Mouse (Mus musculus): Measurements from ENCODE around the gene Zfp422. TPM values are rescaled to one million over a fixed set of nuclear protein-coding genes. Genes with fewer than 3 reads are reported as not detected.
A peak's percentile ranks its signal among the peaks of the same experiment; 100 is the strongest.

Gene Zfp422
- 236 and 240 TPM in 2 replicates for polyA plus RNA-seq (2016; fragmentation: Nextera tagmentation; extraction: Ambion mirVana)

DNA sequence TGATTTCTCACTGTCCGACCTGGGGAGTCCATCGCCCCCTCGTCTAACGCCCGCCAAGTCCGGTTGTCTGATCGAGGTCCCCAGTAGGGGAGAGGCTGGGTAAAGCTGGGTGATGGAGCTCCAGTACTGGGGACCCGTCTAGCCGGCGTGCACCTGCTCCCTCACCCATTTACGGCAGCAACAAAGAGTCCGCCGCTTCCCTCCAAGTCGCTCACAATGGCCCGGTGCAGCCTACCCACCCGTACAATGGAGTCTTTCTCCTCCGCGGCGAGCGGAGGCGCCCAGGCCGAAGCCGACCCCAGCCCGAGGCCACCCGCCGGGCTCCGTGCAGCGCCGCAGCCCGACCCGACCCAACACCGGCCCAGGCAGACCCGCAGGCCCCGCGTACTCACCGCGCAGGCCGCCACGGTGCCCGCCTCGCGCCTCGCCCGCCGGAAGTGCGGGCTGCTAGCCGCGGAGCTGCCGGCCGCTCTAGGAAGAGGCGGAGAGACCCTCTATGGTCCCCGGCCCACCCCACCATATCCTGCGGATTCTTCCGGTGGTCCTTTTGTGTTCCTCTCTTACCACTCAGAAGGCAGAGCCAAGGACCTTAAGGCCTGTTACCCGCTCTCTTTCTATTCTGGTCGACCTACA lies at the start of gene Zfp422:
Zfp422 (minus strand) TSS at position 461 of the 633 bp plus-strand sequence.
- peak within 1 kb of the TSS; percentile 81 for H3K27ac ChIP-seq
- WGBS, result under 1% methylated on average over 56 of the region's 56 CpGs
- H3K9ac ChIP-seq, result peak within 1 kb of the TSS; percentile 97
- peak within 1 kb of the TSS; percentile 69 for H3K4me2 ChIP-seq (replicated peaks)
- peak; percentile 95 for ATAC-seq (ENCODE audit: low FRiP score, low read depth)
- peak within 1 kb of the TSS; percentile 85 for H3K4me3 ChIP-seq
- H3K27me3 ChIP-seq (replicated peaks), result no peaks in the 10 kb centered on the region
- peaks cover 20% of the 10 kb centered on the region for H3K36me3 ChIP-seq
- H3K9me3 ChIP-seq, result no peaks in the 10 kb centered on the region
- H3K4me1 ChIP-seq, result peaks cover 6% of the 10 kb centered on the region; the same call in 1 of the 2 replicates

DNA sequence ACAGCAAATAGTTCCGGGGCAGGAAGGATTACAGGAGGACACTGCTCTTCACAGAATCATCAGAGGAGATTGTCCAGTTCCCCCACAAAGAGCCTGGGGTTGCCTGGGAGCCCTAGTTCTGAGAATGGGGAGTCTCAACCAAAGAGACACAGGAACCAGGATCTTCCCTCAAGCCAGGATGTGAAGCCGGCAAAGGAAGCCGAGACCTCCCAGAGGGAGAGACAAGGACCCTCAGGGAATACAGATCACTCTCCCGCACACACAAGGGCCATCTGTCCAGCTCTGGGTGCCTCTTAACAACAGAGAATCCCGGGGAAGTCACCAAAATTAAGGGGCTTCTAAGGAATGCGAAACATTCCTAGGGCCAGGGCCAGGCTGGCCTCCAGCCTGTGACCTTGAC lies 48.5 kb upstream of the Zfp422 start:
- Histone ChIP-seq H3K27ac (no peak overlapping the region), H3K4me3 (no peak overlapping the region), H3K4me1 (peaks cover 11% of the 10 kb centered on the region; the same call in 1 of the 2 replicates), H3K9ac (no peak overlapping the region), H3K36me3 (no peaks in the 10 kb centered on the region), H3K9me3 (no peaks in the 10 kb centered on the region), H3K4me2 (replicated peaks) (no peak overlapping the region), H3K27me3 (replicated peaks) (0 out of 2 replicates have a peak, but pooled peaks cover 4% of the 10 kb centered on the region)
- WGBS, result 63% methylated on average over 6 of the region's 6 CpGs
- ATAC-seq (ENCODE audit: low FRiP score, low read depth), result no peak

DNA sequence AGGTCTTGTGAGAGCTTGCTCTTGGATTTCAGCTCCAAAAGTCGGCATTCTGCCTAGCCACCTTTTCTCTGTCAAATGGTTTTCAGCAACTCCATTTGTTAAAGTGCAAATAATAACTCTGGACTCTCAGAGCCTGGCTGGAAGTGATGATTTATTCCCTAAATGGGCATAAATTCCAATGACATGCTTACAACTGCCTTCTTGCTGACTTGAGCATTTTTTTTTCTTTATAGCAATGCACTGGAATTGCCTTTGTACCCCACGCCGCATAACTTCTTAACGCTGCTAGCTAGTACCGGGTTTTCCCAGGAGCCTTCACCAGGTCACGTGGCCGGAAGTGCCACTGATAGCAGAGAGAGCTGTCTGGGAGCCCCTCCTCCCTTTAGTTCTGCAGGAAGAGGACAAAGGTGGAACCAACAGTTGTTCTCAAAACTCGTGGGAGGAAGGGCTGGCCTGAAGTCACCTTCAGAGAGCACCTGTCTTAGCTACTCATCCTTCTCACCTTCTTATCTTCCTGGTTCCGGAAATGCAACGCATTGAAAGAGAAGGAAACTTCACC lies 47.6 kb upstream of the Zfp422 start:
- Histone ChIP-seq H3K9ac (no peak overlapping the region), H3K4me2 (replicated peaks) (no peak overlapping the region), H3K36me3 (no peaks in the 10 kb centered on the region), H3K4me3 (no peak overlapping the region), H3K27ac (no peak overlapping the region), H3K27me3 (replicated peaks) (0 out of 2 replicates have a peak, but pooled peaks cover 4% of the 10 kb centered on the region), H3K4me1 (peaks cover 15% of the 10 kb centered on the region), H3K9me3 (no peaks in the 10 kb centered on the region)
- WGBS, result 72% methylated on average over 10 of the region's 10 CpGs
- ATAC-seq (ENCODE audit: low FRiP score, low read depth), result no peak

DNA sequence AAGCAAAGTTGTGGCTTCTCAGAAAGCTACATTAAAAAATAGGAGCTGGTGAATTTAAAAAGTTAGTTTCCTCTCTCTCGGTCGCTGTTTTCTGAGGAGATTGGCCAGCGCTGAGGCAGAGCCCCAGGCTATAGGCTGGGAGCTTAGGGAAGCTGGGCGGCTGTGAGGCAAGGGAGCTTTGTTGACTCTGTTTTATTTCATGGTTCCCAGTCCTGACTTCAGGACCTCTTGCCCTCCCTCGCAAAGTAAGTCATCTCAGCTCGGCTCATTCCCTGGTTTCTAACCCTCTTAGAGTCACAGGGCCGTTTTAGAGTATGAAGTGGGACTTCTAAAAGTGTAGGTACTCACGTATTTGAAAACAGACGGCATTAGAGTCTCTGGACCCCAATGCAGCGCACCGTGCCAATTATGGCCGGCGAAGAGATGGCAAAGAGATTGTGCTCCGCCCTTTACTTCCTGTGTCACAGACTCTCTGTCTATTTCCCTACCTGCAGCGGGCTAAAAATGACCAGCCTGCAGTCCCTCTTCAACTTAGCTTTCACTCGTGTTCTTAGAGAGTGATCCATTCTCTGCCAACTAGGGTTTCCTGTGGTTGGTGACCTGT lies 45.6 kb upstream of the Zfp422 start:
- Histone ChIP-seq H3K9me3 (no peaks in the 10 kb centered on the region), H3K27me3 (replicated peaks) (0 out of 2 replicates have a peak, but pooled peaks cover 2% of the 10 kb centered on the region), H3K4me3 (peak overlapping the region; percentile 56), H3K4me2 (replicated peaks) (peak overlapping the region; percentile 91), H3K27ac (no peak overlapping the region), H3K4me1 (peaks cover 35% of the 10 kb centered on the region), H3K36me3 (no peaks in the 10 kb centered on the region), H3K9ac (peak overlapping the region; percentile 59)
- ATAC-seq (ENCODE audit: low FRiP score, low read depth), result no peak
- WGBS, result 25% methylated on average over 16 of the region's 16 CpGs

DNA sequence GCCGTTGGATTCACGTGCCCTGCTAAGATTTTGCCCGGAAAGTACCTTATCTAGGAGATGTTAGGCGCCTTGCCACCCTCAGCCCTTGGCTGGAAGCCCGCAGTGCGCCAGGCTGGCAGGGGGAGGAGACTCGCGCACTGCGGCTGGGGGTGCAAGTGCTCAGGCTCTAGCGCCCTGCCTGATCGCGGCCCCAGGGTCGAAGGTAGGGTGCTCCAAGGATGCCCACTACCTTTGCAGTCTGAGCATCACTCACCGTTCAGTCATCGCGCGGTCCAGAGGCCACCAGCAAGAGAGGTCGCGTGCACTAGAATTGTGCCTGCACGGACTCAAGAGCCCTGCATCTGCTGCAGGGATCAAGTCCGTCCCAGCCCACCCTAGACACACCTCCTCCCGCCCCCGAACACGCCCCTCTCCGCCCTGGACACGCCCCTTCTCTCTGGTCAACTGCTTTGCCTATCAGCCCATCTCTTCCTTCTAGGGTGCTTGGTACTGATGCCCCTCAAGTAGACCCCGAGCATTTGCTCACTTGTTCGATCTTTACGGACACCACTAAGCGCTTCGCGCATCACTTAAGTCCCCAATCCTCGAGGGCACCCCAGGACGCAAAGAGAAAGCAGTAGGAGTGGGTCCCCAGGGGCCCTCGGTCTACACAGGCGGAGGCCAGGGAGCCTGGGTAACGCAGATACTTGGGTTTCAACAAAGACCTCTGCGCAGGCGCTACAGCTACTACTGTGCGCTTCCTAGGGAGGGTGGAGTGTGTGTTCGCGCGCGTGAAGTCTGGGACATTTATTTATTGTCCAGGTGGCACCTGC lies 44.9 kb upstream of the Zfp422 start, which contains the start of gene Rassf4:
Rassf4 (minus strand) TSS at position 482 of the 812 bp plus-strand sequence.
- peaks cover 35% of the 10 kb centered on the region for H3K4me1 ChIP-seq
- H3K27ac ChIP-seq, result no peak within 1 kb of the TSS
- H3K9me3 ChIP-seq, result no peaks in the 10 kb centered on the region
- H3K9ac ChIP-seq, result peak within 1 kb of the TSS; percentile 59
- H3K4me2 ChIP-seq (replicated peaks), result peak within 1 kb of the TSS; percentile 91
- ATAC-seq (ENCODE audit: low FRiP score, low read depth), result peak; percentile 83
- H3K4me3 ChIP-seq, result peak within 1 kb of the TSS; percentile 56
- under 1% methylated on average over 44 of the region's 44 CpGs for WGBS
- no peaks in the 10 kb centered on the region for H3K36me3 ChIP-seq
- no peaks in the 10 kb centered on the region for H3K27me3 ChIP-seq (replicated peaks)

DNA sequence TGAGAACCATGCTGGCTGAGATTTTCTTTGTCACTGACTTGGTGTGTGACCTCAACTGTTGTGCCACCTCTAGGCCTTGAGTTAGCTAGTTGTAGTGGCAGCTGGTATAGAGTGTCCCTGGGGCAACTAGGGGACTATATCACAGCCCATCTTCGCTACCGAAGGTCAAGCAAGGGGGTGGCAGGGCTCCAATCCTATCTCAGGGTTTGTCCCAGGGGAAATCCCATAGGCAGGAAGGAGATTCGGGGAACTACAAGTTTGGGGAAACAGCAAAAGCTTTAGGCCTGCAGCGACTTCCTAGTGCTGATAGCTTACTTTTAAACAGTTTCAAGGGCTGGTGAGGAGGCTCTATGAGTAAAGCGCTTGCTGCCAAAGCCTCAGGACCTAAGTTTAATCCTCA lies 43.5 kb upstream of the Zfp422 start:
- H3K9ac ChIP-seq, result 0 out of 2 replicates have a peak overlapping the region, but pooled peaks have one; percentile 59
- no peak overlapping the region for H3K27ac ChIP-seq
- no peaks in the 10 kb centered on the region for H3K9me3 ChIP-seq
- 67% methylated on average over 5 of the region's 5 CpGs for WGBS
- no peaks in the 10 kb centered on the region for H3K36me3 ChIP-seq
- H3K4me2 ChIP-seq (replicated peaks), result peak overlapping the region; percentile 91
- H3K4me3 ChIP-seq, result no peak overlapping the region
- H3K4me1 ChIP-seq, result peaks cover 35% of the 10 kb centered on the region
- no peaks in the 10 kb centered on the region for H3K27me3 ChIP-seq (replicated peaks)
- ATAC-seq (ENCODE audit: low FRiP score, low read depth), result no peak

DNA sequence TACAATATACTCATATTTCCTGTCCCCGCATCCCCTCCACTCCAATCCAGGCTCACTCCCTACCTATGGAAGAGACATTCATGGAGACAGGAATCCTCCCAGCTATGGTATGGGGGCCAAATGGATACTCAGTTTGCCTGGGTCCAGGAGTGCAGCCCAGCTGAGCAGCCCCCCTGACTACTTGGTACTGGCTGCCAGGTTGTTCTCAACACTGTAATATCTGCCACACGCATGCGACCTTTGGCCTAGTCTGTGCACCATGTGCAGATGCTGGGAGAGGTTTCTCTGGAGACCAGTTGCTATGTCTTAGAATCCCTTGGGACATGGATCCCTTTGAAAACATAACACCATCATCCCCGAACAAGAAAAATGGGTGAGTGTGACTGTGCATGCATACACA lies 43.0 kb upstream of the Zfp422 start:
- no peak overlapping the region for H3K9ac ChIP-seq

DNA sequence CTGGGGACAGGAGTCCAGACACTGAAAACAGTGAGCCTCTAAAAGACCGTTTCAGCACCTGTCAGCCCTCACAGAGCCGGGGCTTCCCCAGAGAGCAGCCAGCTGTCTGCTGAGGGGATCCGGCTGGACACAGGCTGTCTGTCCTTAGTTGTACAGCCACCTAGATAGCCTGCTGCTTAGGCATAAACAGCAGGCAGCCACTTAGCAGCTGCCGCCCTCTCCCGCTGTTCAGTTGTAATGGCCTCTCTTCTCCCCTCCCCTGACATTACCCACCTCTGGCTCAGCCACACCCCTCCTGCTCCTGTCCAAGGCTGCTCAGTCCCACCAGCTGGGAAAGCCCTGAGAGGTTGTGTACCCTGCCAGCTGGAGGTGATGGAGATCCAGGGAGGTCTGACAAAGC lies 42.2 kb upstream of the Zfp422 start:
- Histone ChIP-seq H3K36me3 (no peaks in the 10 kb centered on the region), H3K9me3 (no peaks in the 10 kb centered on the region), H3K27me3 (replicated peaks) (no peaks in the 10 kb centered on the region), H3K4me3 (no peak overlapping the region), H3K4me1 (peaks cover 35% of the 10 kb centered on the region), H3K4me2 (replicated peaks) (peak overlapping the region; percentile 91), H3K9ac (0 out of 2 replicates have a peak overlapping the region, but pooled peaks have one; percentile 4), H3K27ac (peak overlapping the region; percentile 71)
- 3% methylated on average over 5 of the region's 5 CpGs for WGBS
- ATAC-seq (ENCODE audit: low FRiP score, low read depth), result peak; percentile 61

More for the DNA sequence above, 43.0 kb upstream of the Zfp422 start:
- Histone ChIP-seq H3K4me1 (peaks cover 35% of the 10 kb centered on the region), H3K4me3 (no peak overlapping the region), H3K36me3 (no peaks in the 10 kb centered on the region), H3K9me3 (no peaks in the 10 kb centered on the region), H3K27me3 (replicated peaks) (no peaks in the 10 kb centered on the region), H3K4me2 (replicated peaks) (peak overlapping the region; percentile 91), H3K27ac (no peak overlapping the region)
- WGBS, result 63% methylated on average over 4 of the region's 4 CpGs
- ATAC-seq (ENCODE audit: low FRiP score, low read depth), result no peak

DNA sequence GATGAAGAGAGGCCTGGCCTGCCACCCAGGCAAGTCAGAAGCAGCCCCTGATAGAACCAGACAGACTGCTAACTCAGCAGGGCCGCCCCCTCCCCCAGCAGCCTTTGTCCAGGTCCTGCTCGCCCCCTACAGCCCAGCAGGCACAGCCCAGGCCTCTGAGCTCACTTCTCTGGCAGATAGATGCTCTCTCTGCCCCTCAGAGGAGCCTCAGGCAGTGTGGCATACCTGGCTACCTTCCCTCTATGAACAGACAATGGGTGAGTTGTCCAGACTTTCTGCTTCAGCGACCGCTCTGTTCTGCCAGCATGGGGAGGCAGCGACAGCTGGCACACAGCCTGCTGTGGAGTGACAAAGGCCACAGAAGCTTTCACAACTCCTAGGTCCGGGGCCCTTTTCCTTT lies 41.3 kb upstream of the Zfp422 start:
- no peaks in the 10 kb centered on the region for H3K27me3 ChIP-seq (replicated peaks)
- H3K4me1 ChIP-seq, result peaks cover 35% of the 10 kb centered on the region
- H3K4me2 ChIP-seq (replicated peaks), result peak overlapping the region; percentile 91
- 13% methylated on average over 6 of the region's 6 CpGs for WGBS
- H3K9ac ChIP-seq, result 0 out of 2 replicates have a peak overlapping the region, but pooled peaks have one; percentile 23
- H3K4me3 ChIP-seq, result no peak overlapping the region
- no peaks in the 10 kb centered on the region for H3K36me3 ChIP-seq
- peak; percentile 13; the same call in 1 of the 2 replicates for ATAC-seq (ENCODE audit: low FRiP score, low read depth)
- H3K27ac ChIP-seq, result peak overlapping the region; percentile 71
- no peaks in the 10 kb centered on the region for H3K9me3 ChIP-seq

DNA sequence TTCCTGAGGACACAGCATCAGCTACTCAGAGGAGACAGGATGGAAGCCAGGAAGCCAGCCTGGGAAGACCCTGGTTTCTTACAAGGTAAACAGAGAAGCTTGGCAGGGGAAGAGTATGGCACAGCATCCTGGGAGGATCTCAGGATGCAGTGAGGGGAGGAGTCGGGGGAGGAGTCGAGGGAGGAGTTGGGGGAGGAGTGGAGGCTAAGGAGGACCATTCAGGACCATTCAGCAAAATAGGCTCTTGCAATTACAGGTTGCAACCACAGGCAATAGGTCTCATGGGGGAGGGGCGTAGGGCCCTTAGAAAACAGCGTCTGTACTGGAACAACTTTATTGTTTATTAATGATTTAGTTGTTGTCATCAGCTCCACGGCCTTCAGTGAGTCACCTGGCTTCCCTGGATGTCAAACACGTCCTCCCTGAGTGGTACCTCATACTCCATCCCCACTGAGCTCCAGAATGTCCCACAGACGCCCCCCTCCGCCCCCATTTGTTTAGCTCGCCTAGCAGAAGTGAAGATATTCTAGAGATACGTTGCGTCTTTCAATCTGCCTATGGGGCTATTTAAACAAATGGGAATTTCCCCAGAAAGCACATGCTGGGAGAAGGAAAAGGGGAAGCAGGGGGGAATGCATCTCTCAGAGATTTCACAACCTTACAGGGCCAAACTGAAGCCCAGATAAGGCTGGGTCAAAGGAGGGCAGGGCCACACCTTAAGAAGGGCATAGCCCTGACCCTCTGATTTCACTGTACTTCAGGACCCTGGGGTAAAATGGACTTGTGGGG lies 40.1 kb upstream of the Zfp422 start:
- peaks cover 33% of the 10 kb centered on the region for H3K4me1 ChIP-seq
- H3K36me3 ChIP-seq, result no peaks in the 10 kb centered on the region
- WGBS, result 31% methylated on average over 11 of the region's 11 CpGs
- H3K4me2 ChIP-seq (replicated peaks), result no peak overlapping the region
- no peak for ATAC-seq (ENCODE audit: low FRiP score, low read depth)
- no peak overlapping the region for H3K4me3 ChIP-seq
- H3K9me3 ChIP-seq, result no peaks in the 10 kb centered on the region
- no peak overlapping the region for H3K9ac ChIP-seq
- no peaks in the 10 kb centered on the region for H3K27me3 ChIP-seq (replicated peaks)
- no peak overlapping the region for H3K27ac ChIP-seq

DNA sequence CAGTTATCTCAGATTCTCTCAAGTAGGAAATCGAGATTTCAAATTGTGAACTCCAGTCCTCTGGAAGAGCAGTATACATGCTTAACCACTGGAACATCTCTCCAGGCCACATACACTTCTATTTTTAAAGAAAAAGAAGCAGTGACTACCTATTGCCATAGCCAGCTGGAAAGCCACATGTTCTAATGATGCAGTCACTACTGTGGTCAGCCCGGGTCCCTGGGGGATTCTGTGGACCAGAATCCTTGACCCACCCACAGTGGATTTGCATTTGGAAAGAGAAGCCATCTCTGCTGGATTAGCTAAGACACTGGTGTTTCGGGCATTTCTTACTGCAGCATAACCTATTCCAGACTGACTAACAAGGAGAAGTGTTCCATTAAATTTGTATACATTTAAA lies 38.6 kb upstream of the Zfp422 start:
- Histone ChIP-seq H3K9me3 (no peaks in the 10 kb centered on the region), H3K36me3 (no peaks in the 10 kb centered on the region), H3K27me3 (replicated peaks) (no peaks in the 10 kb centered on the region), H3K4me1 (peaks cover 29% of the 10 kb centered on the region), H3K4me3 (no peak overlapping the region), H3K9ac (no peak overlapping the region), H3K27ac (no peak overlapping the region), H3K4me2 (replicated peaks) (no peak overlapping the region)
- ATAC-seq (ENCODE audit: low FRiP score, low read depth), result no peak
- WGBS, result 75% methylated on average over 3 of the region's 3 CpGs

Data from neural tube, embryonic 12.5 days (tissue).